Mouse (Mus musculus): ENCODE results near the gene Rab7b. TPM values are rescaled to one million over a fixed set of nuclear protein-coding genes. Genes with fewer than 3 reads are reported as not detected.

The Rab7b gene
- polyA plus RNA-seq, 1 experiment = 157 TPM

DNA sequence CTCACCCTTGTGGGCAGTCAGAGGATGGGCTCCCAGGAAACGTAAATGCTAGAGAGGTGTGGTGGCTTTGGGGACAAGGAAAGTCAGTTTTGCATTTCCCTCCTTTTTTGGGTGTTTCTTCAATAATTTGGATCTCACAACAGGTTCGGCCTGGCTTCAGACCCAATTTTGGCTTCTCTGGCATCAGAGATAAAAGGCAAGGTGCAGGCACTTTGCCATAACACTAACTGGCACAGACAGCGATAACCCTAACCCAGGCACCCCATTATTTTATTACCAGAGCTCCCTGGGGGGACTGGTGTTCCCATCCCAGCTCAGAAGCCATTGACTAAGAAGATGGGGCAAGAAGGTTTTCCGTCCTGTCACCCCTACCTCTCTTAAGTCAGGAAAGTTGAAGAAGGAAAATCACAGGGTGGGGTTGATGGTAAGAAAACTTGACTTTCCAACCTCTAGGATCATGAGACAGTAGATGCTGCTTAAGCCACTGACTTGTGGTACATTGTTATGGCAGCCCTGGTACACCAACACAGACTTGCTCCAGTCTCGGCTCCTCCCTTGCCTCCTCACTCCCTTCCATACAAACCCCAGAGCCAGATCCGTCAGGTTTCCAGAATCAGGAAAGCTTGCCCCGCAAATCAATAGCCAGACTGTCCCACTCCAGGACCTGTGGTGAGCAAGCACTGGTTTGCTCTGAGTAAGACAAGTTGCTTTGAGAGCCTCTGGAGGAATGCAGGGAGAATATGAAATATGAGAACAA lies 27.6 kb upstream of the Rab7b start:
- no peak overlapping the region for H3K4me3 ChIP-seq (ENCODE audit: insufficient read depth, low read length)
- no peak overlapping the region for H3K27ac ChIP-seq (ENCODE audit: insufficient read depth, low read depth, low read length)
- no peak for TF ChIP-seq POLR2A (IDR thresholded peaks at IDR 0.05; ENCODE audit: borderline replicate concordance, low read depth, low read length)
- TF ChIP-seq CTCF (IDR thresholded peaks at IDR 0.05; ENCODE audit: low read depth, low read length) = no peak
- peaks cover 15% of the 10 kb centered on the region for H3K4me1 ChIP-seq (ENCODE audit: control insufficient read depth, insufficient read depth, low read length)

DNA sequence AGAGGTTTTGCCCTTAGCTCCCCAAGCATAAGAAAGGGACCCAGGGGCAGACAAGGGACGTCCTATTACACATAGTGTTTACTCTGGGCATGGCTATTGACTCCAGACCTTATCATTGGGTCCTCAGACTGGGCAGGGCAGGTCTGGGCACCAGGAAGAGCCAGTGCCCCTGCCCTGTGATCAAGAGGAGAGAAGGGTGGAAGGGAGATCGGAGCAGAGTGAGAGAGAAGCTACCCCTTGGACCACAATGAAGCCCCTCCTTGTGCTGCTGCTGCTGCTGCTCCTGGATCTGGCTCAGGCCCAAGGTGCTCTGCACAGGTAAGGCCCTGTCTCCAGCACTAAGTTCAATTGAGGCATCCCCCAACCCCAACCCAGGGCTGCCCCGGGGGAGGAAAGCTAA lies 26.7 kb upstream of the Rab7b start:
- H3K4me1 ChIP-seq (ENCODE audit: control insufficient read depth, insufficient read depth, low read length) = peaks cover 15% of the 10 kb centered on the region
- TF ChIP-seq CTCF (IDR thresholded peaks at IDR 0.05; ENCODE audit: low read depth, low read length) (no peak), POLR2A (IDR thresholded peaks at IDR 0.05; ENCODE audit: borderline replicate concordance, low read depth, low read length) (no peak)
- H3K27ac ChIP-seq (ENCODE audit: insufficient read depth, low read depth, low read length) = no peak overlapping the region
- H3K4me3 ChIP-seq (ENCODE audit: insufficient read depth, low read length) = no peak overlapping the region

DNA sequence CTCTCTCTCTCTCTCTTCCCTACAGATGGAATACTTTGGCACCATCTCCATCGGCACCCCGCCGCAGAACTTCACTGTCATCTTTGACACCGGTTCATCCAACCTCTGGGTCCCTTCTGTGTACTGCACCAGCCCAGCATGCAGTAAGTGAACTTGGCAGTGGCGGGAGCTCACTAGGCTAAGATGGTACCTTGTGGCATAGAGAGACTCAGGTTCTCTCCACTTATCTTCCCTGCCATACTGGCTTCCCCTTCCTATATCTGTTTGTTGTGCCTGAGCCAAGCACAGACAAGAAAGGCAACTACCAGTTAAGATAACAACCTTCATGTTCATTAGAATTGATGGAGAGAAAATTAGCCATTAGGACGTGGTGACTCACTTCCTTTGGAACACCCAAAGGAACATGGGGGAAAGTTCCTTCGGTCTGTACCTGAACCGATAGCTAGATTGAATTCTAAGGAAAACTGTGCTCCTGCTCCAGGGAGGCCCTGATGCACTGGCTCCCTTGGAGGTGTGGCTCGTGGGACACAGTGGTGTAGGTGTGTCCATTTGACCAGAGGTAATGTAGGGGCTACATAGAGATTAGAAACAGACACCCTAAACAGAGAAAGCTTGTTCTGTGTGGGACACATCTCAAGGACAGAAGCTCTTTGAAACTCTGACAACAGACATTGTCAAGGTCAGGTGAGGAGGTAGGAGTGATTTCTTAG lies 25.1 kb upstream of the Rab7b start:
- Histone ChIP-seq H3K27ac (ENCODE audit: insufficient read depth, low read depth, low read length) (no peak overlapping the region), H3K4me1 (ENCODE audit: control insufficient read depth, insufficient read depth, low read length) (peaks cover 10% of the 10 kb centered on the region), H3K4me3 (ENCODE audit: insufficient read depth, low read length) (no peak overlapping the region)
- no peak for TF ChIP-seq POLR2A (IDR thresholded peaks at IDR 0.05; ENCODE audit: borderline replicate concordance, low read depth, low read length)
- TF ChIP-seq CTCF (IDR thresholded peaks at IDR 0.05; ENCODE audit: low read depth, low read length) = no peak

DNA sequence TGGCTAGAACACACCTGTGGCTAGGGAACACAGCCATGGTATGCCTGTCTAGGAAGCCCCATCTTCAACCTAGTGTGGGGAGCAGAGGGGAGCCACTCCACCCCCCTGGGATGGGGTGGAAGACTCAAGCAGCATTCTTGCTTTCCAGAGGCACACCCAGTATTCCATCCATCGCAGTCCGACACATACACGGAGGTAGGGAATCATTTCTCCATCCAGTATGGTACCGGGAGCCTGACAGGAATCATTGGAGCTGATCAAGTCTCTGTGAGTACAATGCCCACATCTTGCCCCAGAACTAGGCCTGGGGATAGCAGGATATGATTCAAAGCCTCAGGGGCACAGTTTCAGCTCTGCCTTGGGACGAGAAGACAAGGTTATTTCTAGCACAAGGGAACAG lies 24.4 kb upstream of the Rab7b start:
- peaks cover 8% of the 10 kb centered on the region for H3K4me1 ChIP-seq (ENCODE audit: control insufficient read depth, insufficient read depth, low read length)
- no peak overlapping the region for H3K27ac ChIP-seq (ENCODE audit: insufficient read depth, low read depth, low read length)
- TF ChIP-seq POLR2A (IDR thresholded peaks at IDR 0.05; ENCODE audit: borderline replicate concordance, low read depth, low read length) (no peak), CTCF (IDR thresholded peaks at IDR 0.05; ENCODE audit: low read depth, low read length) (no peak)
- no peak overlapping the region for H3K4me3 ChIP-seq (ENCODE audit: insufficient read depth, low read length)

DNA sequence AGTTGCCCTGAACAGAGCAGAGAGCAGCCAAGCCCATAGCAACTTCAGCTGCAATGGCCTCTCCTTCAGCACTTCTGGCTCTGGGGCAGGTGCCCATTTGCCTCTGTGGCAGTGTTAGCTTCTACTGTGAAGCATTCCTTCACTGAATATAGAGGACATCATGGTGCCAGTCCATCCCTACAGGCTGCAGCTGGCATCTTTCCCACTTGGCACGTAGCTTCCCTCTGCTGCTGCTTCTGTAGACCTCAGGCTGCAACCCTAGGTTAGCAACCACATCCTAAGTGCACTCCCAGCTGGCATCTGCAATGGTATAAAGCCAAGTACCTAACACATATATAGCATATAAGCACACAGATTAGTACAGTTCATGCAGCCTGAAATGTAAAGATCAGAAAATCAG lies 22.6 kb upstream of the Rab7b start:
- TF ChIP-seq CTCF (IDR thresholded peaks at IDR 0.05; ENCODE audit: low read depth, low read length) = no peak
- no peak for TF ChIP-seq POLR2A (IDR thresholded peaks at IDR 0.05; ENCODE audit: borderline replicate concordance, low read depth, low read length)
- no peak overlapping the region for H3K4me3 ChIP-seq (ENCODE audit: insufficient read depth, low read length)
- H3K27ac ChIP-seq (ENCODE audit: insufficient read depth, low read depth, low read length) = no peak overlapping the region
- peaks cover 5% of the 10 kb centered on the region for H3K4me1 ChIP-seq (ENCODE audit: control insufficient read depth, insufficient read depth, low read length)

DNA sequence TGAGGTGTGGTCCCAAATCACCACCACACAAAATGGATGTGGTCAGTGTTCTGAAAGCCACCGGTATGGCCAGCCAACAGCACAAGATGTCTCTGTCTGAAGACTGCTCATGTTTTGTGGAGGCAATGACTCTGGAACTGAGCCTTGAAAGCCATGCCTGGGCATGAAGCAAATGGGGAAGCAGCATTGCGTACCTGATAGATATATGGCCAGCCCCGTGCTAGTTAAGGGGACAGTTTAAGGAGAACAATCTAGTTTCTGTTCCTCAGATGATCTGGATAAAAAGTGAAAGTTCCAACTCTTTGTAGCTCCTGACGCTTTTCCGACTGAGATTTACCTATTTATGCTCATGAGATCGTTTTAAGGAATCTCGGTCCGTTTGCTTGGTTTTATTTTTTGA lies 17.4 kb upstream of the Rab7b start:
- TF ChIP-seq CTCF (IDR thresholded peaks at IDR 0.05; ENCODE audit: low read depth, low read length) = no peak
- TF ChIP-seq POLR2A (IDR thresholded peaks at IDR 0.05; ENCODE audit: borderline replicate concordance, low read depth, low read length) = no peak

DNA sequence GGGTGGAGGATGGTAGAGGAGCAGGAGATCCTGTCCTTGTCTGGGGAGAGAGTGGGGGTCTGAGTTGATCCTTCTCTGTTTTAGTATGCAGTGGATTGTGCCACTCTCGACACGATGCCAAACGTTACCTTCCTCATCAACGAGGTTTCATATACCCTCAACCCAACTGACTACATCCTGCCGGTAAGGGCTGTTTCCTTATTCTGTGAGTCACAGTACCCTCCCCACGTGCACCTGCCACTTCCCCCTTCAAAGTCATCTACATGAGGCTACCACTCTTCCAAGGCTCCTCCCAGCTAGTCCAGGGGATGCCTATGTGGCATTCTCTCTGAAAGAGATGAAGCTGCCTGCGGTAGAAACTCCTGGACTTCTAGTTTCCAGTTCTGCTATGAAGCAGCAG lies 16.1 kb upstream of the Rab7b start:
- no peak overlapping the region for H3K27ac ChIP-seq (ENCODE audit: insufficient read depth, low read depth, low read length)
- H3K4me1 ChIP-seq (ENCODE audit: control insufficient read depth, insufficient read depth, low read length) = peaks cover 36% of the 10 kb centered on the region
- TF ChIP-seq POLR2A (IDR thresholded peaks at IDR 0.05; ENCODE audit: borderline replicate concordance, low read depth, low read length) (no peak), CTCF (IDR thresholded peaks at IDR 0.05; ENCODE audit: low read depth, low read length) (no peak)
- no peak overlapping the region for H3K4me3 ChIP-seq (ENCODE audit: insufficient read depth, low read length)

More for the DNA sequence above, 17.4 kb upstream of the Rab7b start:
- H3K27ac ChIP-seq (ENCODE audit: insufficient read depth, low read depth, low read length) = no peak overlapping the region
- no peak overlapping the region for H3K4me3 ChIP-seq (ENCODE audit: insufficient read depth, low read length)
- H3K4me1 ChIP-seq (ENCODE audit: control insufficient read depth, insufficient read depth, low read length) = peaks cover 36% of the 10 kb centered on the region

DNA sequence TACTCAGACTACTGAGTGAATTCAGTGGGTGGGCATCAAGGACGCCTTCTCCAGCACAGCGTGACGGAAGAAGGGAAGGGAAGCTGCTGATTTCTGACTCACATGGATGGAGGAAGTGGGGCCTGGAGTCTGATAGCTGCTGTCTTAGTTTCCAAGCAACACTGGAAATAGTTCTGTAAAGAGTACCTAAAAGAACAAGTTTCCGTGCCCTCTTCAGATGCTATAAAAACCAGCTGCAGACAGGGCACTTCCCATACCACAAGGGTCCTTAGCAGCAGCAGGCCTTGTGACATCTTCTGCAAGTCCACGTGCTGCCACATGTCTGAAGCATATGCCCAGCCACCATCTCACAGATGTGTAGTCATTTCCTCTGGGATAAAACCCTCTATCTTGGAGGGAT lies 8.9 kb upstream of the Rab7b start:
- H3K4me1 ChIP-seq (ENCODE audit: control insufficient read depth, insufficient read depth, low read length) = peaks cover 17% of the 10 kb centered on the region
- TF ChIP-seq POLR2A (IDR thresholded peaks at IDR 0.05; ENCODE audit: borderline replicate concordance, low read depth, low read length) = no peak
- TF ChIP-seq CTCF (IDR thresholded peaks at IDR 0.05; ENCODE audit: low read depth, low read length) = no peak
- peak overlapping the region; percentile 63 for H3K27ac ChIP-seq (ENCODE audit: insufficient read depth, low read depth, low read length)
- H3K4me3 ChIP-seq (ENCODE audit: insufficient read depth, low read length) = no peak overlapping the region

DNA sequence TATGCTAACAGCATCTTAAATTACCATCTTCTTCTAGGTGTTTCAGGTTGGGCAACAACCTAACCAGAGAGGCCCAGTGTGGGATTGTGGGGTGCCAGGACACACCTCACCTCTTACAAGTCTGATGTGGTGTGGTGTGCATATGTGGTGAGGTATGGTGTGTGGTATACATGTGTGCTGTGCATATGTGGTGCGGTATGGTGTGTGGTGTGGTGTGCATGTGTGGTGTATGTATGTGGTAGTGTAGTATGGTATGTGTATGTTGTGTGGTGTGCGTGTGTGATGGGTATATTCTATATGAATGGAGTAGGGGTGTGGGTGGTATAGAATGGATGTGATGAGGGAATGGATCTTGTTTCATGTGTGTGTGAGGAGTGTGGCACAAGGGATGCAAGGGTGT lies 756 bp upstream of the Rab7b start:
- H3K4me3 ChIP-seq (ENCODE audit: insufficient read depth, low read length) = no peak overlapping the region
- TF ChIP-seq POLR2A (IDR thresholded peaks at IDR 0.05; ENCODE audit: borderline replicate concordance, low read depth, low read length) (no peak), CTCF (IDR thresholded peaks at IDR 0.05; ENCODE audit: low read depth, low read length) (no peak)

DNA sequence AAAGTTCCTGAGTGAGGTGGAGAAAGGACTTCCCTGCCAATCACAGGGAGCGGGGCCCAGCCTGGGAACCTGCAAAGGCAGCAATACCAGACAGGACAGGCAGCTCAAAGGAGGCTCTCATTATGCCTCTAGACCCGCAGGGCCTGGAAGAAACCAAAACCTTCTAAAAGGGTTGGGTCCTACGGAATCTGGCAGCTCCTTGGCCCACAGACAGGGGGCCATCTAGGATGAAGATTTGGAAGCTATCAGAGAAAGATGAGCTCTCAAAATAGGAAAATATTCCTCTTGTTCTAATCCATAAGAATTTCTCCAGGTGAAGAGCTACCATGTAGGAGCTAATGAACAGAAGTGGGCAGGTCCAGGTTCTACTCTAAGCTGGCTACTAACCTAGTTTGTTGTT lies 521 bp downstream of the Rab7b start:
- peaks cover 32% of the 10 kb centered on the region for H3K4me1 ChIP-seq (ENCODE audit: control insufficient read depth, insufficient read depth, low read length)
- H3K27ac ChIP-seq (ENCODE audit: insufficient read depth, low read depth, low read length) = peak overlapping the region; percentile 97
- TF ChIP-seq POLR2A (IDR thresholded peaks at IDR 0.05; ENCODE audit: borderline replicate concordance, low read depth, low read length) = no peak
- 0 out of 2 replicates have a peak, but pooled peaks have one; percentile 6 for TF ChIP-seq CTCF (IDR thresholded peaks at IDR 0.05; ENCODE audit: low read depth, low read length)
- H3K4me3 ChIP-seq (ENCODE audit: insufficient read depth, low read length) = peak overlapping the region; percentile 68

More for the DNA sequence above, 756 bp upstream of the Rab7b start:
- no peak overlapping the region for H3K27ac ChIP-seq (ENCODE audit: insufficient read depth, low read depth, low read length)
- H3K4me1 ChIP-seq (ENCODE audit: control insufficient read depth, insufficient read depth, low read length) = peaks cover 24% of the 10 kb centered on the region
